Mouse (Mus musculus): ENCODE measurements at regions not wholly inside any gene's neighbourhood (a gene's known extent, or its start where the extent isn't known, plus 50 kb on each side); places are given as distances from the start of the nearest gene placed in this dataset.
A peak's percentile ranks its signal among the peaks of the same experiment; 100 is the strongest.

- DNase-seq: no peak
Measured at GRCm38 (mm10) chr6:4811181-4811775, 64.2 kb downstream of the Peg10 start.

GRCm38 (mm10) chr6:4813206-4813605 is 66.1 kb downstream of the Peg10 start:
- no peak for DNase-seq

- DNase-seq: no peak
Measured at GRCm38 (mm10) chr6:4816856-4817255, 69.8 kb downstream of the Peg10 start.

DNA sequence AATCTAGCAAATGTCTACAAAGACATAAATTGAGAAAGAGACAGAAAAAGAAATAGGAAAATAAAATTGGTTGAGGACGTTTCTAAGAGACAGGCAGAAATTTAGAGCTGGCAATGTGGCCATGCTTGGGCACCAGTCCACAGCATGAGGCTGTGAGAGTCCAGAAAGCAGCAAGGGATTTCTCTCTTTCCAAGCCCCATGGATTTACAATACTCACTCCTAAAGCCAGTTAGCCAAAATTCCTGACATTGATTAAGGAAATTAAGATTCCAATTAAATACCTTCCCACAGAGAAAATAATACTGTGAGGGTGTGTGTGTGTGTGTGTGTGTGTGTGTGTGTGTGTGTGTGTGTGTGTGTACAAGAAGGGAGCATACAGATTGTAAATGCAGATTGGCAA is 61.5 kb upstream of the Ppp1r9a start:
- peak; percentile 26 to 56 for DNase-seq

DNA sequence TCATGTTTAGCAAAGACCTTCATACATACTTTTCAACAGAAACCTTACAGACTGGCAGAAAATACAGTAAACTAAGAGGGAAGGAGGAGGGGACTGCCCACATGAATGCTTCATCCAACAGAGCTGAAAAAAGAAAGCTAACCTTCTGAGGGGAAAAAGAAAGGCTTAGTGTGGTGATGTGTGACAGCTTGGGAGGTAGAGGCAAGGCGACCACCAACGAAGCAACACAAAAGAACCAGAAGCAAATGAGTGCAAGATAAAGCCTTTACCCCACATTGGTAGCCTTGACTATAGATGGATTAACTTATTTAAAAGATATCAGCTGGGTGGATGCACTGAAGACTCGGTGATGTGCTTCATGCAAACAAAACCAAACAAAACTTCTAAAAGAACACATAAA is 53.0 kb upstream of the Ppp1r9a start:
- no peak for DNase-seq

DNA sequence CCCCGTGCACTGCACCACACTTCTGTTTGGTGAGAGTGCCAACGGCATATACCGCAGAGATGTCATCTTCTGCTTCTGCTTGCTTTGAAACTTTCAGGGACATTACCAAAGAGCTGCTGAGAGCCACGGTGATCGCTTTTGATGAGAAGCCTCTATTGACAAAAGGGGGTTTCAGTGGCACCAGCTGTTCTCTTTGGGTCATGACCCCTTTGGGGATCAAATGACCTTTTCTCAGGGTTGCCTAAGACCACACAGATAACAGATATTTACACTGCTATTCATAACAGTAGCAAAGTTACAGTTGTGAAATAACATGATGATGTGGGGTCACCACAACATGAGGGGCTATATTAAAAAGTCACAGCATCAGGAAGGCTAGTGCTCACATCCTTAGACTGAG is 51.7 kb upstream of the Ppp1r9a start:
- no peak for DNase-seq
